Mouse (Mus musculus): ENCODE results near the gene B2m. TPM values are rescaled to one million over a fixed set of nuclear protein-coding genes. Genes with fewer than 3 reads are reported as not detected.

The B2m gene
- polyA plus RNA-seq, 1 experiment from 2014 or later, result 159 TPM

- no peak overlapping the region for H3K27ac ChIP-seq (replicated peaks; ENCODE audit: low read depth, low read length)
- H3K9ac ChIP-seq (replicated peaks; ENCODE audit: low read length), result no peak overlapping the region
- no peak for ATAC-seq (replicated peaks; ENCODE audit: insufficient number of reproducible peaks, low FRiP score, low TSS enrichment, low read depth)
- no peaks in the 10 kb centered on the region; the same call in 1 of the 2 replicates for H3K4me1 ChIP-seq (ENCODE audit: control insufficient read depth, insufficient read depth, low read length)
- H3K36me3 ChIP-seq (replicated peaks; ENCODE audit: control insufficient read depth, insufficient read depth, low read depth, low read length), result no peaks in the 10 kb centered on the region
- no peak for DNase-seq (ENCODE audit: low spot score)
- H3K27me3 ChIP-seq (ENCODE audit: control insufficient read depth, insufficient read depth, low read length), result no peaks in the 10 kb centered on the region
- no peaks in the 10 kb centered on the region for H3K9me3 ChIP-seq (replicated peaks; ENCODE audit: control insufficient read depth, low read length)
- WGBS, result 46% methylated on average over 12 of the region's 12 CpGs
- no peak overlapping the region for H3K4me3 ChIP-seq (ENCODE audit: low read depth, low read length)
- H3K4me2 ChIP-seq (ENCODE audit: low read depth, low read length), result no peak overlapping the region
Observed at GRCm38 (mm10) chr2:122125680-122126572, 21.6 kb upstream of the B2m start.

GRCm38 (mm10) chr2:122126765-122127347 is 20.6 kb upstream of the B2m start:
- 46% methylated on average over 5 of the region's 5 CpGs for WGBS
- no peak overlapping the region for H3K4me3 ChIP-seq (ENCODE audit: low read depth, low read length)
- no peaks in the 10 kb centered on the region; the same call in 1 of the 2 replicates for H3K4me1 ChIP-seq (ENCODE audit: control insufficient read depth, insufficient read depth, low read length)
- DNase-seq (ENCODE audit: low spot score), result no peak
- H3K9ac ChIP-seq (replicated peaks; ENCODE audit: low read length), result no peak overlapping the region
- H3K9me3 ChIP-seq (replicated peaks; ENCODE audit: control insufficient read depth, low read length), result no peaks in the 10 kb centered on the region
- no peaks in the 10 kb centered on the region for H3K36me3 ChIP-seq (replicated peaks; ENCODE audit: control insufficient read depth, insufficient read depth, low read depth, low read length)
- no peak overlapping the region for H3K4me2 ChIP-seq (ENCODE audit: low read depth, low read length)
- ATAC-seq (replicated peaks; ENCODE audit: insufficient number of reproducible peaks, low FRiP score, low TSS enrichment, low read depth), result no peak
- H3K27me3 ChIP-seq (ENCODE audit: control insufficient read depth, insufficient read depth, low read length), result no peaks in the 10 kb centered on the region
- H3K27ac ChIP-seq (replicated peaks; ENCODE audit: low read depth, low read length), result no peak overlapping the region

GRCm38 (mm10) chr2:122127635-122128034 is 19.9 kb upstream of the B2m start:
- Histone ChIP-seq H3K9ac (replicated peaks; ENCODE audit: low read length) (no peak overlapping the region), H3K27me3 (ENCODE audit: control insufficient read depth, insufficient read depth, low read length) (no peaks in the 10 kb centered on the region), H3K27ac (replicated peaks; ENCODE audit: low read depth, low read length) (no peak overlapping the region), H3K4me2 (ENCODE audit: low read depth, low read length) (no peak overlapping the region), H3K4me1 (ENCODE audit: control insufficient read depth, insufficient read depth, low read length) (no peaks in the 10 kb centered on the region; the same call in 1 of the 2 replicates), H3K4me3 (ENCODE audit: low read depth, low read length) (no peak overlapping the region), H3K9me3 (replicated peaks; ENCODE audit: control insufficient read depth, low read length) (no peaks in the 10 kb centered on the region), H3K36me3 (replicated peaks; ENCODE audit: control insufficient read depth, insufficient read depth, low read depth, low read length) (no peaks in the 10 kb centered on the region)
- ATAC-seq (replicated peaks; ENCODE audit: insufficient number of reproducible peaks, low FRiP score, low TSS enrichment, low read depth) (no peak), DNase-seq (ENCODE audit: low spot score) (no peak)
- WGBS, result 92% methylated on average over 4 of the region's 4 CpGs

GRCm38 (mm10) chr2:122132078-122132477 is 15.4 kb upstream of the B2m start:
- Histone ChIP-seq H3K4me3 (ENCODE audit: low read depth, low read length) (no peak overlapping the region), H3K27ac (replicated peaks; ENCODE audit: low read depth, low read length) (no peak overlapping the region), H3K9ac (replicated peaks; ENCODE audit: low read length) (no peak overlapping the region), H3K27me3 (ENCODE audit: control insufficient read depth, insufficient read depth, low read length) (no peaks in the 10 kb centered on the region), H3K36me3 (replicated peaks; ENCODE audit: control insufficient read depth, insufficient read depth, low read depth, low read length) (no peaks in the 10 kb centered on the region), H3K4me2 (ENCODE audit: low read depth, low read length) (no peak overlapping the region), H3K9me3 (replicated peaks; ENCODE audit: control insufficient read depth, low read length) (no peaks in the 10 kb centered on the region), H3K4me1 (ENCODE audit: control insufficient read depth, insufficient read depth, low read length) (no peaks in the 10 kb centered on the region)
- ATAC-seq (replicated peaks; ENCODE audit: insufficient number of reproducible peaks, low FRiP score, low TSS enrichment, low read depth) (no peak), DNase-seq (ENCODE audit: low spot score) (no peak)
- WGBS, result 88% methylated on average over 2 of the region's 2 CpGs

- 82% methylated on average over 2 of the region's 2 CpGs for whole genome bisulfite sequencing
- Histone ChIP-seq H3K36me3 (replicated peaks; ENCODE audit: control insufficient read depth, insufficient read depth, low read depth, low read length) (no peaks in the 10 kb centered on the region), H3K27ac (replicated peaks; ENCODE audit: low read depth, low read length) (no peak overlapping the region), H3K4me2 (ENCODE audit: low read depth, low read length) (no peak overlapping the region), H3K9me3 (replicated peaks; ENCODE audit: control insufficient read depth, low read length) (no peaks in the 10 kb centered on the region), H3K4me1 (ENCODE audit: control insufficient read depth, insufficient read depth, low read length) (no peaks in the 10 kb centered on the region), H3K9ac (replicated peaks; ENCODE audit: low read length) (no peak overlapping the region), H3K4me3 (ENCODE audit: low read depth, low read length) (no peak overlapping the region), H3K27me3 (ENCODE audit: control insufficient read depth, insufficient read depth, low read length) (no peaks in the 10 kb centered on the region)
- ATAC-seq (replicated peaks; ENCODE audit: insufficient number of reproducible peaks, low FRiP score, low TSS enrichment, low read depth) (no peak), DNase-seq (ENCODE audit: low spot score) (no peak)
Observed at GRCm38 (mm10) chr2:122132618-122133017, 14.9 kb upstream of the B2m start.

GRCm38 (mm10) chr2:122137839-122138465 is 9.5 kb upstream of the B2m start:
- H3K36me3 ChIP-seq (replicated peaks; ENCODE audit: control insufficient read depth, insufficient read depth, low read depth, low read length), result no peaks in the 10 kb centered on the region
- no peak overlapping the region for H3K27ac ChIP-seq (replicated peaks; ENCODE audit: low read depth, low read length)
- H3K4me3 ChIP-seq (ENCODE audit: low read depth, low read length), result no peak overlapping the region
- no peaks in the 10 kb centered on the region for H3K9me3 ChIP-seq (replicated peaks; ENCODE audit: control insufficient read depth, low read length)
- no peak for DNase-seq (ENCODE audit: low spot score)
- 65% methylated on average over 5 of the region's 5 CpGs for WGBS
- no peak for ATAC-seq (replicated peaks; ENCODE audit: insufficient number of reproducible peaks, low FRiP score, low TSS enrichment, low read depth)
- H3K9ac ChIP-seq (replicated peaks; ENCODE audit: low read length), result no peak overlapping the region
- no peaks in the 10 kb centered on the region for H3K27me3 ChIP-seq (ENCODE audit: control insufficient read depth, insufficient read depth, low read length)
- H3K4me1 ChIP-seq (ENCODE audit: control insufficient read depth, insufficient read depth, low read length), result no peaks in the 10 kb centered on the region
- no peak overlapping the region for H3K4me2 ChIP-seq (ENCODE audit: low read depth, low read length)

- no peak overlapping the region for H3K4me2 ChIP-seq (ENCODE audit: low read depth, low read length)
- 82% methylated on average over 2 of the region's 2 CpGs for WGBS
Observed at GRCm38 (mm10) chr2:122140815-122141214, 6.7 kb upstream of the B2m start.

More at GRCm38 (mm10) chr2:122140815-122141214, 6.7 kb upstream of the B2m start:
- Histone ChIP-seq H3K27ac (replicated peaks; ENCODE audit: low read depth, low read length) (no peak overlapping the region), H3K4me1 (ENCODE audit: control insufficient read depth, insufficient read depth, low read length) (no peaks in the 10 kb centered on the region), H3K9ac (replicated peaks; ENCODE audit: low read length) (no peak overlapping the region), H3K9me3 (replicated peaks; ENCODE audit: control insufficient read depth, low read length) (no peaks in the 10 kb centered on the region), H3K4me3 (ENCODE audit: low read depth, low read length) (no peak overlapping the region), H3K36me3 (replicated peaks; ENCODE audit: control insufficient read depth, insufficient read depth, low read depth, low read length) (no peaks in the 10 kb centered on the region), H3K27me3 (ENCODE audit: control insufficient read depth, insufficient read depth, low read length) (no peaks in the 10 kb centered on the region)
- no peak for DNase-seq (ENCODE audit: low spot score)
- no peak for ATAC-seq (replicated peaks; ENCODE audit: insufficient number of reproducible peaks, low FRiP score, low TSS enrichment, low read depth)
